Mouse (Mus musculus): Measurements from ENCODE around the gene Serac1. TPM values are rescaled to one million over a fixed set of nuclear protein-coding genes. Genes with fewer than 3 reads are reported as not detected.

Serac1 gene
- polyA plus RNA-seq, 1 experiment = 7.0 TPM

DNA sequence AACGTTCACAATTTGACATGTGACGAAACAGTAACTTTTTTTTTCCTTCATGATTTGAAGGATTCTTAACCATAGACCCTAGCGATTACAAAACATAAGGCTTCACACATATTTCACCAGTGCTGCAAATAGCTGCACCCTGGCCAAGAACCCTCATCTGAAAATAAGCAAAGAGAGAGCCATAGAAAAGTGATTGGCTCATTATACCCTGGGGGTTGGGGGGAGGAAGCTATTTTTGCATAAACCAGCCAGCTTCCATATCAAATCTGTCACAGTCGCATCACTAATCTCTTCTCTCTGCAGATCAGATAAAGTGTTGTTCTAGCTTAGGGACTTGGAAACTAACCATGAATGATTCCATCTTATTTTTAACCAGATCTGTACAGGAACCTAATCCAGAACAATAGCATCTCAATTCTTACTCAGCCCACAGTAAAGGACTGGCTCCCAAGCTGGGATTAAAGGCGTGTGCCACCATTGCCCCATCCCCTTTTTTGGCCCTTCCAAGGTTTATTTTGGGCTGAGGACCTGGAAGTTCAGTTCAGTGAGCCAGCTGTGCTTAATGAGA is 3.9 kb upstream of the Serac1 start:
- H3K4me1 ChIP-seq (replicated peaks; ENCODE audit: control insufficient read depth, insufficient read depth, low read length) = peaks cover 3% of the 10 kb centered on the region
- no peaks in the 10 kb centered on the region for H3K27me3 ChIP-seq (ENCODE audit: control insufficient read depth, insufficient read depth, low read length)
- 96% methylated on average over 5 of the region's 5 CpGs for WGBS
- DNase-seq = no peak
- H3K27ac ChIP-seq (ENCODE audit: control insufficient read depth, insufficient read depth, low read length) = no peak overlapping the region
- H3K36me3 ChIP-seq (ENCODE audit: control insufficient read depth, insufficient read depth, low read length) = peaks cover 5% of the 10 kb centered on the region; the same call in 1 of the 2 replicates
- no peak for TF ChIP-seq CTCF (IDR thresholded peaks at IDR 0.05; ENCODE audit: borderline replicate concordance, control insufficient read depth, extremely low read depth, insufficient read depth, low read length, poor library complexity)
- TF ChIP-seq POLR2A (IDR thresholded peaks at IDR 0.05; ENCODE audit: control insufficient read depth, extremely low read depth, insufficient read depth, low read length, poor library complexity) = no peak
- H3K4me3 ChIP-seq (ENCODE audit: control insufficient read depth, insufficient read depth, low read length) = no peak overlapping the region

DNA sequence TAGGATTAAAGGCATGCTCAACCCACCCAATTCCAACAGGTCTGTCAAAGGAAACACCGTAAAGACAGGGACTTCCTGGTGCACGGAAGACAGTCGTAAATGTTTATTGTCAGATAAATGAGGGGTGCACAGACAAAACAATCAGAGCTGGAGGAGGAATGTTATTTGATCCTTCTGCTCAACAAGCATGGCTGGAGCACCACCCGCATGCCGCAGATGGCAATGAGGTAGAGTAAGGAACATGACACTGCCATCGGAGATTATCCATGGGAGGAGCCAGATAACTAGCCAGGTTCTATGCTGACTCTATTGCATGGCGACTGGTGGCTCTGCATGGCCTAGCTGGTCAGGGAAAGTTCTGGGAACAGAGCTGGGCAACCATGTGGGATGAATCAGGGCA is 6.1 kb downstream of the Serac1 start:
- 96% methylated on average over 7 of the region's 7 CpGs for WGBS
- no peaks in the 10 kb centered on the region for H3K4me1 ChIP-seq (replicated peaks; ENCODE audit: control insufficient read depth, insufficient read depth, low read length)
- no peak overlapping the region; the same call in 1 of the 2 replicates for H3K27ac ChIP-seq (ENCODE audit: control insufficient read depth, insufficient read depth, low read length)
- H3K27me3 ChIP-seq (ENCODE audit: control insufficient read depth, insufficient read depth, low read length) = no peaks in the 10 kb centered on the region
- no peak for DNase-seq
- TF ChIP-seq CTCF (IDR thresholded peaks at IDR 0.05; ENCODE audit: borderline replicate concordance, control insufficient read depth, extremely low read depth, insufficient read depth, low read length, poor library complexity) = no peak
- no peak for TF ChIP-seq POLR2A (IDR thresholded peaks at IDR 0.05; ENCODE audit: control insufficient read depth, extremely low read depth, insufficient read depth, low read length, poor library complexity)
- no peak overlapping the region for H3K4me3 ChIP-seq (ENCODE audit: control insufficient read depth, insufficient read depth, low read length)
- peaks cover 7% of the 10 kb centered on the region; the same call in 1 of the 2 replicates for H3K36me3 ChIP-seq (ENCODE audit: control insufficient read depth, insufficient read depth, low read length)

DNA sequence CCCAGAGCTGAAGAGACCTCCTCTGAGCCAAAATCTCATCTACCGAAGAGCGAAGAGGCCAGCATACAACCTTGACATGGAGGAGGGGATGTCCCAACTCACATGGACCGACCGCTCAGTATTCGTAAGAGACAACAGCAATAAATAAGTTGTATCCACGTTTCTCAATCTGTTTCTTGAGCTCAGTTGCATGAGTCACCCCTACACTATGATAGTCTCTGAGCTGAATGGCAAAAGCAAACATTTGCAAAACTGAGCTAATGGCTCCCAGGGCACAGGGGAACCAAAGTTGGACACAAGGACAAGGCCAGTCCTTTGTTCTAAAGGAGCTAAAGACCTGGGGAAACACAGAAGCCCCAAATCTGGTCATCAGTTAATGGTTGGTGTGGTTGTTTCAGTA is 9.7 kb downstream of the Serac1 start:
- H3K27ac ChIP-seq (ENCODE audit: control insufficient read depth, insufficient read depth, low read length) = no peak overlapping the region
- no peak overlapping the region for H3K4me3 ChIP-seq (ENCODE audit: control insufficient read depth, insufficient read depth, low read length)
- H3K36me3 ChIP-seq (ENCODE audit: control insufficient read depth, insufficient read depth, low read length) = peaks cover 7% of the 10 kb centered on the region; the same call in 1 of the 2 replicates
- peaks cover under 1% of the 10 kb centered on the region; the same call in 1 of the 2 replicates for H3K4me1 ChIP-seq (replicated peaks; ENCODE audit: control insufficient read depth, insufficient read depth, low read length)
- WGBS = 94% methylated on average over 6 of the region's 6 CpGs
- TF ChIP-seq CTCF (IDR thresholded peaks at IDR 0.05; ENCODE audit: borderline replicate concordance, control insufficient read depth, extremely low read depth, insufficient read depth, low read length, poor library complexity) (no peak), POLR2A (IDR thresholded peaks at IDR 0.05; ENCODE audit: control insufficient read depth, extremely low read depth, insufficient read depth, low read length, poor library complexity) (no peak)
- H3K27me3 ChIP-seq (ENCODE audit: control insufficient read depth, insufficient read depth, low read length) = no peaks in the 10 kb centered on the region
- DNase-seq = no peak

DNA sequence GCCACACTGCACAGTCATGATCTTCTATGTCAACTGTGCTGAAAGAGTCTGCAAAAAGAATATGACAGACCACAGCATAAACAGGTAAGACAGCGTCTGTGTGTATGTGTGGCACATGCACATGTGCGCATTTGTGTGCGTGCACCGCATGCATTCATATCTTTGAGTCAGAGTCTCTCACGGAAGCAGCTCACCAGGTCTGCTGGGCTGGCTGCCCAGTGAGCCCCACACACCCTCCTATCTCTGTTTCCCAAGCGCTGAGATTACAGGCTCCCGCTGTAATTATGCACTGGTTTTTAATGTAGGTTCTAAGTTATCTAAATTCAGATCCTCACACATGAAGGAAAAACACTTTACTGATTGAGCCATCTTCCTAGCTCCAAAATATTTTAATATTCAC is 11.9 kb downstream of the Serac1 start:
- Histone ChIP-seq H3K27me3 (ENCODE audit: control insufficient read depth, insufficient read depth, low read length) (no peaks in the 10 kb centered on the region), H3K4me3 (ENCODE audit: control insufficient read depth, insufficient read depth, low read length) (no peak overlapping the region), H3K4me1 (replicated peaks; ENCODE audit: control insufficient read depth, insufficient read depth, low read length) (peaks cover 8% of the 10 kb centered on the region), H3K27ac (ENCODE audit: control insufficient read depth, insufficient read depth, low read length) (no peak overlapping the region), H3K36me3 (ENCODE audit: control insufficient read depth, insufficient read depth, low read length) (no peaks in the 10 kb centered on the region)
- TF ChIP-seq CTCF (IDR thresholded peaks at IDR 0.05; ENCODE audit: borderline replicate concordance, control insufficient read depth, extremely low read depth, insufficient read depth, low read length, poor library complexity) (no peak), POLR2A (IDR thresholded peaks at IDR 0.05; ENCODE audit: control insufficient read depth, extremely low read depth, insufficient read depth, low read length, poor library complexity) (no peak)
- no peak for DNase-seq
- WGBS = 98% methylated on average over 7 of the region's 7 CpGs

DNA sequence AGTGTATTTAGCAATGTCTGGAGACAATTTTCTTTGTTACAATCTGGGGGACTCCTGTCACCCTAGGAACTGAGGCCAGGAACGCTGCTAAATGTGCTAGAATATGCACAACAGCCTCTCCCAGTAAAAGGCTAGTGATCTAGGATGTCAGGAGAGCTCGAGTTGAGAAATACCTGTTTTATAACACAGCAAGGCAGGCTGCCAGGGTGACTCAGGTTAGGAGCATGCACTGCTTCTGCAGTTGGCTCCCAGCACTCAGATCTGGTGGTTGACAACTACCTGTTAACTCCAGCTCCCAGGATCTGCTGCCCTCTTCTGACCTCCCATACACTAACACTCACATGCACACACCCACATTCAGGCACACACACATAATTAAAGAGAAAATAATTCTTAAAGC is 13.5 kb downstream of the Serac1 start:
- H3K27me3 ChIP-seq (ENCODE audit: control insufficient read depth, insufficient read depth, low read length) = no peaks in the 10 kb centered on the region
- 93% methylated on average over 2 of the region's 2 CpGs for WGBS
- no peak overlapping the region for H3K4me3 ChIP-seq (ENCODE audit: control insufficient read depth, insufficient read depth, low read length)
- TF ChIP-seq POLR2A (IDR thresholded peaks at IDR 0.05; ENCODE audit: control insufficient read depth, extremely low read depth, insufficient read depth, low read length, poor library complexity) = no peak
- no peak for TF ChIP-seq CTCF (IDR thresholded peaks at IDR 0.05; ENCODE audit: borderline replicate concordance, control insufficient read depth, extremely low read depth, insufficient read depth, low read length, poor library complexity)
- no peak for DNase-seq
- no peak overlapping the region for H3K27ac ChIP-seq (ENCODE audit: control insufficient read depth, insufficient read depth, low read length)
- peaks cover 8% of the 10 kb centered on the region for H3K4me1 ChIP-seq (replicated peaks; ENCODE audit: control insufficient read depth, insufficient read depth, low read length)
- H3K36me3 ChIP-seq (ENCODE audit: control insufficient read depth, insufficient read depth, low read length) = no peaks in the 10 kb centered on the region

DNA sequence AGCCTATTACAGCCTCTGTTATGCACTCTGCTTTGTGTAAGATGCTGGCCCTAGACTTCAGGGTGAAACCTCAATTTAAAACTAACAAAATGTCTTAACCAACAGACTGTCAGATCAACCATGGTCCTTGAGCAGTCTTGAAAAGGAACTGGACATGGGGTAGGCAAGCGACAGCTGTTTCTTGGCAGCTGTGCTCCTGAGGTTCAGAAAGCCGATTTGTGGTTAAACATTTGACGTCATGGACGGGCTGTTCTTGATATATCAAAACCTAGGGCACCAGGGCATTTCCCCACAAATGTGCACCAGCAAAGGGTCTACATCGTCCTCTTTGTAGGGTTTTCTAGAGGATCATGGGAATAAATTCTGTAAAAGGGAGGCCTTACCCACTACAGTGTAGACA is 16.0 kb downstream of the Serac1 start:
- Histone ChIP-seq H3K36me3 (ENCODE audit: control insufficient read depth, insufficient read depth, low read length) (no peaks in the 10 kb centered on the region), H3K27me3 (ENCODE audit: control insufficient read depth, insufficient read depth, low read length) (no peaks in the 10 kb centered on the region), H3K27ac (ENCODE audit: control insufficient read depth, insufficient read depth, low read length) (no peak overlapping the region), H3K4me1 (replicated peaks; ENCODE audit: control insufficient read depth, insufficient read depth, low read length) (peaks cover 8% of the 10 kb centered on the region), H3K4me3 (ENCODE audit: control insufficient read depth, insufficient read depth, low read length) (no peak overlapping the region)
- WGBS = 16% methylated on average over 5 of the region's 5 CpGs
- TF ChIP-seq CTCF (IDR thresholded peaks at IDR 0.05; ENCODE audit: borderline replicate concordance, control insufficient read depth, extremely low read depth, insufficient read depth, low read length, poor library complexity) (no peak), POLR2A (IDR thresholded peaks at IDR 0.05; ENCODE audit: control insufficient read depth, extremely low read depth, insufficient read depth, low read length, poor library complexity) (no peak)
- no peak for DNase-seq

DNA sequence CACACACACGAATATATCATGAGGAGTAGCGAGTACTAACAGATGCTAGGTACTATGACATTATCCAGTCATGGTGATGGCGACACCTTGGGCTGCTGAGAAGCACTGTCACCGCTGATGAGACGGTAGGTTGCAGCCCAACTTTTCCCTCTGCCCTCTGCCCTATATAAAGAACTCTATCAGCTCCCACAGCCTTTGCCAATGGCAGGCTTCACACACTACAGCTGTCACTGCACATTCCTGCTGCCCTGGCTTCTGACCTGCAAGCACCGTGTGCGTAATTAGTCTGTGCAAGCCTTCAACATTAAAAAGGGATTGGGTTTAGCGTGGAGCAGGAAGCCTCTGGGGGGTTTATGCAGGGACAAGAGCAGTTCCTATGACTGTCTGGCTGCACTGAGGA is 16.7 kb downstream of the Serac1 start:
- Histone ChIP-seq H3K36me3 (ENCODE audit: control insufficient read depth, insufficient read depth, low read length) (no peaks in the 10 kb centered on the region), H3K27ac (ENCODE audit: control insufficient read depth, insufficient read depth, low read length) (no peak overlapping the region)
- 97% methylated on average over 8 of the region's 8 CpGs for WGBS

More for the DNA sequence above, 16.7 kb downstream of the Serac1 start:
- DNase-seq = no peak
- no peaks in the 10 kb centered on the region for H3K27me3 ChIP-seq (ENCODE audit: control insufficient read depth, insufficient read depth, low read length)
- no peak overlapping the region for H3K4me3 ChIP-seq (ENCODE audit: control insufficient read depth, insufficient read depth, low read length)
- no peak for TF ChIP-seq CTCF (IDR thresholded peaks at IDR 0.05; ENCODE audit: borderline replicate concordance, control insufficient read depth, extremely low read depth, insufficient read depth, low read length, poor library complexity)
- TF ChIP-seq POLR2A (IDR thresholded peaks at IDR 0.05; ENCODE audit: control insufficient read depth, extremely low read depth, insufficient read depth, low read length, poor library complexity) = no peak
- H3K4me1 ChIP-seq (replicated peaks; ENCODE audit: control insufficient read depth, insufficient read depth, low read length) = peaks cover 8% of the 10 kb centered on the region
